Mouse (Mus musculus) kidney, embryonic 14.5 days (tissue): ENCODE measurements at regions not wholly inside any gene's neighbourhood (a gene's known extent, or its start where the extent isn't known, plus 50 kb on each side); places are given as distances from the start of the nearest gene placed in this dataset.
"Not testable (repeated sequence)": the region's sequence is repeated elsewhere in the genome, so short reads cannot be mapped to it uniquely, and the experiment has no call there.

Source experiments
- ATAC-seq: fragments of 200-750 bp; cut with Nextera tagmentation; 2 replicates; pipeline ENCODE4 v1.8.0; 2017; ENCODE audit warnings: moderate number of reproducible peaks, mild to moderate bottlenecking, moderate TSS enrichment, moderate library complexity; ENCODE audit not compliant: low FRiP score, low TSS enrichment
- H3K27ac ChIP-seq: fragments of 300-500 bp; sonication (generic); 2 replicates; pipeline ENCODE4 v1.5.1; 2014; ENCODE audit warnings: low read depth, mild to moderate bottlenecking, low read length, moderate library complexity, mixed read lengths
- H3K27me3 ChIP-seq: fragments of 300-500 bp; sonication (generic); 2 replicates; pipeline ENCODE4 v1.6.1; 2014; ENCODE audit warnings: mild to moderate bottlenecking, low read length; ENCODE audit not compliant: control insufficient read depth, insufficient read depth
- H3K36me3 ChIP-seq: fragments of 300-500 bp; sonication (generic); 2 replicates; pipeline ENCODE4 v1.6.1; 2014; ENCODE audit warnings: low read length, mixed read lengths; ENCODE audit not compliant: control insufficient read depth, insufficient read depth
- H3K4me1 ChIP-seq: fragments of 300-500 bp; sonication (generic); 2 replicates; pipeline ENCODE4 v1.6.1; 2014; ENCODE audit warnings: low read length, mixed read lengths; ENCODE audit not compliant: control insufficient read depth, insufficient read depth
- H3K4me2 ChIP-seq: fragments of 300-500 bp; sonication (generic); replicated peaks from 2 replicates; pipeline ENCODE4 v1.6.1; 2014; ENCODE audit warnings: low read depth, mild to moderate bottlenecking, low read length
- H3K4me3 ChIP-seq: fragments of 300-500 bp; sonication (generic); 2 replicates; pipeline ENCODE4 v1.5.1; 2014; ENCODE audit warnings: mild to moderate bottlenecking, low read length
- H3K9ac ChIP-seq: fragments of 300-500 bp; sonication (generic); 2 replicates; pipeline ENCODE4 v1.6.1; 2014; ENCODE audit warnings: low read depth, mild to moderate bottlenecking, low read length, moderate library complexity
- H3K9me3 ChIP-seq: fragments of 300-500 bp; sonication (generic); 2 replicates; pipeline ENCODE4 v1.6.1; 2016; ENCODE audit warnings: low read length; ENCODE audit not compliant: control insufficient read depth
- WGBS: fragments of 180-500 bp; shearing (Covaris S2); extraction: QIAGEN DNeasy Blood & Tissue Kit; methylation state at CpG from one replicate; pipeline ENCODE4 v1.1.7; 2014; 5-methylcytosine and 5-hydroxymethylcytosine counted together

DNA sequence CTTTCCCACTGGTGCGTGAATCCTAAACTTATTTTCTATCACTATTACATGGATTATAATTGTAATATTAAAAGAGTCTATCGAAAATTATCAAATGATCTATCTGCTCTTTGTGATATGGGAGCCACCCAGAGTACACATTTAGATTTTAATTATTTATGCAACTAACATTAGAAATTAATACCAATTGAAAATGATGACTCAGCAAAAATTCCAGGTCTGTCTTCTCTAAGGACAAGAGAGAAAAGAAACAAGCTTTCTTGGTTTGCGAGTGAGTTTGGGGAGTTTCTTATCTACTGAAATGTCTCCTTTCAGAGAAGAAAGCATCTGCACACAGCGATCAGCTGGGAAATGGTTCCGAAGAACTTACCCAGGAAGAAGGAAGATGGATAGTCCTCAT is 219.4 kb downstream of the Prr30 start:
- no peak overlapping the region for H3K9ac ChIP-seq
- no peaks in the 10 kb centered on the region for H3K36me3 ChIP-seq
- WGBS: 93% methylated on average over 5 of the region's 5 CpGs
- no peaks in the 10 kb centered on the region for H3K9me3 ChIP-seq
- no peak overlapping the region for H3K4me3 ChIP-seq
- no peak for ATAC-seq
- no peak overlapping the region for H3K27ac ChIP-seq
- no peaks in the 10 kb centered on the region for H3K27me3 ChIP-seq
- H3K4me2 ChIP-seq: no peak overlapping the region
- no peaks in the 10 kb centered on the region for H3K4me1 ChIP-seq

GRCm38 (mm10) chr14:100978515-100978914 is 221.6 kb downstream of the Prr30 start:
- Histone ChIP-seq H3K36me3 (no peaks in the 10 kb centered on the region), H3K27ac (no peak overlapping the region), H3K4me1 (no peaks in the 10 kb centered on the region), H3K4me2 (no peak overlapping the region), H3K9me3 (no peaks in the 10 kb centered on the region), H3K27me3 (no peaks in the 10 kb centered on the region), H3K4me3 (no peak overlapping the region), H3K9ac (no peak overlapping the region)
- ATAC-seq: no peak
- 83% methylated on average over 2 of the region's 2 CpGs for WGBS

- no peak overlapping the region for H3K4me3 ChIP-seq
- WGBS: 78% methylated on average over 2 of the region's 2 CpGs
- H3K4me2 ChIP-seq: no peak overlapping the region
- no peak overlapping the region for H3K9ac ChIP-seq
- H3K9me3 ChIP-seq: no peaks in the 10 kb centered on the region
- no peaks in the 10 kb centered on the region for H3K36me3 ChIP-seq
- no peaks in the 10 kb centered on the region for H3K27me3 ChIP-seq
- ATAC-seq: no peak
- no peaks in the 10 kb centered on the region for H3K4me1 ChIP-seq
- H3K27ac ChIP-seq: no peak overlapping the region
Measured at GRCm38 (mm10) chr14:100970970-100971369, 229.2 kb downstream of the Prr30 start.

DNA sequence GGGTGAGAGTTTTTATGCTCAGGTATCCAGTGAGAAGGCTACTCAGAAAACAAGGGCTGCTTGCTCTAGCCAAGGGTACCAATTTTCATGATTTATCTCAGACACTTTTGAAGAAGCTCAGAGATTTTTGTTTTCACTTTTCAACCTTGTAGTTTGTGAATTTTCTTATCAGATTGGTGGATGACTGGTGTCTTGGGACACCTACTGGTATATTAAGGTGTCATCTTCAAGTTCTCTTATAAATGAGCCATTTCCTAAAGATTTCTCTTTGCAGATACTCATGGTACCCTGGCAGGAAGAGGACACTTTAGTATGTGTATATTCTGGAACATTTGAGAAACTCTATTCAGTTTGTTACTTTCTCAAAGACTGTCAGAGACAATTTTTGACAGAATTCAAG is 239.9 kb downstream of the Prr30 start:
- H3K4me3 ChIP-seq: no peak overlapping the region
- no peaks in the 10 kb centered on the region for H3K9me3 ChIP-seq
- no peak overlapping the region for H3K27ac ChIP-seq
- no peak for ATAC-seq
- H3K27me3 ChIP-seq: no peaks in the 10 kb centered on the region
- H3K4me1 ChIP-seq: no peaks in the 10 kb centered on the region
- H3K36me3 ChIP-seq: no peaks in the 10 kb centered on the region
- H3K9ac ChIP-seq: no peak overlapping the region
- H3K4me2 ChIP-seq: no peak overlapping the region

DNA sequence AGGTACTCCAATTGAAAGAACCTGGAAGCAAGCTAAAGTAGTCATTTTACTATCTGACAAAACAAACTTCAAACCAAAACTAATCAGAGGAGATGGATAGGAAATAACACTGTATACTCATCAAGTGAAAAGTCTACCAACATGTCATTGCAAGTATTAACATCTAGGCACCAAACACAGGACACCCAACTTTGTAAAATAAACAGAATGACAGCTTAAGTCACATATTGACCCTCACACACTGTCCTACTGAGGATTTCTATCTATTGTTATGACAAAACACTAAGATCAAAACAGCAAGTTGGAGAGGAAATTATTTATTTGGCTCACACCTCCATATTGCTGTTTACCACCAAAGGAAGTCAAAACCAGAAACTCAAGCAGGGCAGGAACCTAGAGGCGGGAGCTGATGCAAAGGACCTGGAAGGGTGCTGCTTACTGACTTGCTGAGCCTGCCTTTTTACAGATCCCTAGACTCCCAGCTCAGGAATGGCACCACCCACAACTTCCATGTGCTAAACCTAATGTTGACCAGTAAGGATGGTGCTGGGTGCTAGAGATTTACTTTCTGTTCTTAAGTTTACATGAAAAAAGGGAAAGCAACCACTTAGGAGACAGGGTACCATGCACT is 244.2 kb downstream of the Prr30 start:
- H3K36me3 ChIP-seq: no peaks in the 10 kb centered on the region
- WGBS: 91% methylated on average over 1 of the region's 1 CpGs
- no peak overlapping the region for H3K27ac ChIP-seq
- no peak overlapping the region for H3K4me2 ChIP-seq
- H3K9me3 ChIP-seq: no peaks in the 10 kb centered on the region
- no peak overlapping the region for H3K9ac ChIP-seq
- no peak overlapping the region for H3K4me3 ChIP-seq
- H3K4me1 ChIP-seq: no peaks in the 10 kb centered on the region
- H3K27me3 ChIP-seq: no peaks in the 10 kb centered on the region
- no peak for ATAC-seq

GRCm38 (mm10) chr14:100950681-100951119 is 249.4 kb downstream of the Prr30 start:
- Histone ChIP-seq H3K4me3 (no peak overlapping the region), H3K36me3 (no peaks in the 10 kb centered on the region), H3K9me3 (no peaks in the 10 kb centered on the region), H3K4me2 (no peak overlapping the region), H3K27me3 (no peaks in the 10 kb centered on the region), H3K9ac (no peak overlapping the region), H3K4me1 (no peaks in the 10 kb centered on the region), H3K27ac (no peak overlapping the region)
- WGBS: 67% methylated on average over 3 of the region's 3 CpGs
- ATAC-seq: no peak

DNA sequence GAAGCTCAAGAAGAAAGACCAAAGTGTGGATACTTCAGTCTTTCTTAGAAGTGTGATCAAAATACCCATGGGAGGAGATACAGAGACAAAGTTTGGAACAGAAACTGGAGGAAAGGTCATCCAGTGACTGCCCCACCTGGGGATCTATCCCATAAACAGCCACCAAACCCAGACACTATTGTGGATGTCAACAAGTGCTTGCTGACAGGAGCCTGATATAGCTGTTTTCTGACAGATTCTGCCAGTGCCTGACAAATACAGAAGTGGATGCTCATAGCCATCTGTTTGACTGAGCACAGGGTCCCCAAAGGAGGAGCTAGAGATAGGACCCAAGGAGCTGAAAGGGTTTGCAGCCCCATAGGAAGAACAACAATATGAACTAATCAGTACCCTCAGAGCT is 252.5 kb downstream of the Prr30 start:
- not testable (repeated sequence) for H3K27me3 ChIP-seq, H3K4me3 ChIP-seq, H3K4me1 ChIP-seq, H3K9me3 ChIP-seq, H3K4me2 ChIP-seq, H3K36me3 ChIP-seq, H3K9ac ChIP-seq, ATAC-seq, H3K27ac ChIP-seq

- WGBS: 66% methylated on average over 2 of the region's 2 CpGs
- Histone ChIP-seq H3K27me3 (no peaks in the 10 kb centered on the region), H3K4me1 (no peaks in the 10 kb centered on the region), H3K9me3 (no peaks in the 10 kb centered on the region), H3K27ac (no peak overlapping the region), H3K4me3 (no peak overlapping the region), H3K4me2 (no peak overlapping the region), H3K36me3 (no peaks in the 10 kb centered on the region), H3K9ac (no peak overlapping the region)
- ATAC-seq: no peak
Measured at GRCm38 (mm10) chr14:100937358-100937887, 262.7 kb downstream of the Prr30 start.

DNA sequence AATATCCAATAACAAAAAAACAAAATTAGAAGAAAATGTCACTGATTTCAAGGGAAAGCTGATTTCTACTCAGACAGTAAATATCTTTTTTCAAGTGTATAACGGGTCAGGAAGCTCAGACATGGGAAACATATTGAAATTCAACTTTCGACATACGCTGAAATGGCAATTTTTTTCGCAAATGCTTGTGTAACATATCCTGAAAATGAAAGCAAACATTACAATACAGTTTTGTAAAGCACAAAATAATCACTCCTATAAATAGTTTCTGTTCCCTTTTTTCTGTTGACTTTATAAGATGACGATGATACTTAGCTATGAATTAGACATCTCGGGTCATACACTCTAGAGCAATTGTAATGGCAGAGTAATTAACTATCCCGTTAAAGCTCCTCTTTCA is 265.6 kb downstream of the Prr30 start:
- no peaks in the 10 kb centered on the region for H3K9me3 ChIP-seq
- no peaks in the 10 kb centered on the region for H3K36me3 ChIP-seq
- H3K27me3 ChIP-seq: no peaks in the 10 kb centered on the region
- no peak for ATAC-seq
- WGBS: 90% methylated on average over 7 of the region's 7 CpGs
- no peak overlapping the region for H3K9ac ChIP-seq
- no peaks in the 10 kb centered on the region for H3K4me1 ChIP-seq
- no peak overlapping the region for H3K4me2 ChIP-seq
- H3K4me3 ChIP-seq: no peak overlapping the region
- no peak overlapping the region for H3K27ac ChIP-seq
